8 mouse cellular contexts compared by ENCODE assay signal in the genomic region with DNA sequence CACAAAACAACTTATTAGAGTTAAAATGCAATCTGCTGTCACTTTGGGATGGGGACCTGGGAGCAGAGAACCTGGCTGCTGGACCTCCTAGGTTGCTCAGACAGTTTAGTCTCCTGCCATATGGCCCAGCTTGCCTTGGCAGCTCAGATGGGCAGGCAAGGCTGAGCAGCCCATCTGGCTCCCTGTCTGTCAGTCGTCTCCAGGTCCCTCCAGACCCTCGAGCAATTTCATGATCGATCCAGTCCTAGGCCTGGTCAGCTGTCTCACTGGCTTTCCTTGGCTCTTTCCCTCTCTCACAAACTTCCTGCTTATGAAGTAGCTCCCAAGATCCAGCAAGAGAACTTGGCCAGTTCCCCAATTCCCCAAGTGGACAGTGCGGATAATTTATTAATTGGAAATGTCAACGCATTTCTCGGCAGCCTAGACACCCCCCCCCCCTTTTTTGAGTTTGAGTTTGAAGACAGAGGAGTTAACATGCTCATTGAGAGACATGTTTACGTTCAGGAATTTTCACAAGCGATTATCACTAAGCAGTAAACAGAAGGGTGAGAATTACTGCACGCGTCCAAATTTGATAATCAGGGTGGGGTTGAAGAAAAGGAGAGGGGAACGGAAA. TPM values are rescaled to one million over a fixed set of nuclear protein-coding genes. Genes with fewer than 3 reads are reported as not detected.
DNase-seq lines count a peak whose midpoint lies in the region; ATAC-seq and TF ChIP-seq lines count a peak whose summit lies in the region.

No protein-coding gene starts in this region.

- peaks cover 50% of the 10 kb centered on the region for H3K27me3 ChIP-seq in heart, embryonic 14.5 days (ENCODE audit: control insufficient read depth, insufficient read depth, low read length)
- H3K27me3 ChIP-seq in forebrain, embryonic 13.5 days, result peaks cover 48% of the 10 kb centered on the region

- WGBS in heart, embryonic 14.5 days, result 5% methylated on average over 11 of the region's 11 CpGs
- WGBS in forebrain, embryonic 13.5 days, result 1% methylated on average over 11 of the region's 11 CpGs

- peaks cover 4 to 6% of the 10 kb centered on the region in 2 experiments; a peak in 2 of 4 replicates for H3K4me1 ChIP-seq in heart, embryonic 14.5 days (ENCODE audit: control insufficient read depth in 2 of 2, insufficient read depth in 2 of 2, low read length in 2 of 2)
- peaks cover 24% of the 10 kb centered on the region for H3K4me1 ChIP-seq in forebrain, embryonic 13.5 days

- no peak for TF ChIP-seq CTCF in brain, embryonic 14.5 days (IDR thresholded peaks at IDR 0.05; ENCODE audit: borderline replicate concordance, extremely low read depth, insufficient read depth, insufficient read length)

- no peak for ATAC-seq in heart, embryonic 14.5 days (ENCODE audit: insufficient number of reproducible peaks, insufficient read depth, low FRiP score, low read depth)
- ATAC-seq in forebrain, embryonic 13.5 days, result peak; percentile 57; the same call in 1 of the 2 replicates
- 0 out of 2 replicates have a peak, but pooled peaks have one; percentile 1 for ATAC-seq in megakaryocyte progenitor cell, adult 5-6 weeks (replicated peaks; ENCODE audit: poor library complexity)

- no peaks in the 10 kb centered on the region for H3K36me3 ChIP-seq in heart, embryonic 14.5 days (ENCODE audit: control insufficient read depth, insufficient read depth, low read length)
- no peaks in the 10 kb centered on the region for H3K36me3 ChIP-seq in forebrain, embryonic 13.5 days (ENCODE audit: poor library complexity, severe bottlenecking)

- peak overlapping the region; percentile 43 to 55 for H3K4me3 ChIP-seq in heart, embryonic 14.5 days (ENCODE audit: control insufficient read depth in 1 of 2, insufficient read depth in 1 of 2, low read depth in 1 of 2, low read length in 2 of 2)
- peak overlapping the region; percentile 55 for H3K4me3 ChIP-seq in forebrain, embryonic 13.5 days

- intact Hi-C loops in heart, postnatal 36 days (cut with DNase I), result loop anchor here (2.0 kb wide), 1 partner anchor 46 kb away; no protein-coding TSS in a partner anchor

- H3K9ac ChIP-seq in heart, embryonic 14.5 days (ENCODE audit: low read length), result no peak overlapping the region; the same call in 1 of the 2 replicates
- H3K9ac ChIP-seq in forebrain, embryonic 13.5 days, result peak overlapping the region; percentile 70; the same call in 1 of the 2 replicates

- peak overlapping the region; percentile 74 for H3K4me2 ChIP-seq in heart, embryonic 14.5 days (ENCODE audit: low read length)
- peak overlapping the region; percentile 97 for H3K4me2 ChIP-seq in forebrain, embryonic 13.5 days

- no peak for DNase-seq in heart, postnatal 36 days
- DNase-seq in brain, embryonic 14.5 days (ENCODE audit: low read depth), result peak; percentile 84
- DNase-seq in frontal cortex, postnatal 14 days (ENCODE audit: low spot score in 2 of 2), result no peak
- no peak for DNase-seq in adrenal gland, postnatal 36 days
- no peak for DNase-seq in thymus, postnatal 10 days (ENCODE audit: low spot score in 2 of 2)

- no peak for TF ChIP-seq POLR2A in brain, embryonic 14.5 days (IDR thresholded peaks at IDR 0.05; ENCODE audit: borderline replicate concordance, extremely low read depth, insufficient read depth, insufficient read length, poor library complexity, severe bottlenecking)

- no peak overlapping the region for H3K27ac ChIP-seq in heart, embryonic 14.5 days (replicated peaks in 1 of 2; ENCODE audit: control insufficient read depth in 1 of 2, insufficient read depth in 1 of 2, low read depth in 2 of 2, low read length in 2 of 2)
- H3K27ac ChIP-seq in forebrain, embryonic 13.5 days, result no peak overlapping the region

- H3K9me3 ChIP-seq in heart, embryonic 14.5 days (ENCODE audit: control insufficient read depth, low read length), result no peaks in the 10 kb centered on the region
- H3K9me3 ChIP-seq in forebrain, embryonic 13.5 days (replicated peaks), result no peaks in the 10 kb centered on the region

RNA-seq across cellular contexts. Expression of a gene that starts 0.5 kb away (rescaled TPM):
- 0.12 TPM in 1 of 2 replicates, not detected in the other for polyA plus RNA-seq in heart, embryonic 14.5 days (2014; fragmentation: Nextera tagmentation; extraction: Ambion mirVana)
- not detected for total RNA-seq in heart, postnatal 36 days (2021)
- polyA plus RNA-seq in brain, embryonic 14.5 days (2012; rRNA removed), result 0.86 and 1.1 TPM in 2 replicates
- 0.63 and 0.92 TPM in 2 replicates for polyA plus RNA-seq in forebrain, embryonic 13.5 days (2015; fragmentation: Nextera tagmentation; extraction: Ambion mirVana)
- total RNA-seq in megakaryocyte progenitor cell, adult 5-6 weeks (2015), result not detected in 2 replicates
- total RNA-seq in megakaryocyte progenitor cell, adult 5-6 weeks (2017), result not detected in 2 replicates
- not detected for total RNA-seq in adrenal gland, postnatal 36 days (2021)

RNA-seq across cellular contexts. Expression of a gene that starts 11.8 kb away (rescaled TPM):
- polyA plus RNA-seq in heart, embryonic 14.5 days (2014; fragmentation: Nextera tagmentation; extraction: Ambion mirVana), result 126 and 147 TPM in 2 replicates
- 10 to 100 TPM; 34.5 to 37.7 TPM for total RNA-seq in heart, postnatal 36 days (2021)
- polyA plus RNA-seq in brain, embryonic 14.5 days (2012; rRNA removed), result 25.5 and 30.1 TPM in 2 replicates
- polyA plus RNA-seq in forebrain, embryonic 13.5 days (2015; fragmentation: Nextera tagmentation; extraction: Ambion mirVana), result 62.8 and 63.5 TPM in 2 replicates
- not detected in 2 replicates for total RNA-seq in megakaryocyte progenitor cell, adult 5-6 weeks (2015)
- total RNA-seq in megakaryocyte progenitor cell, adult 5-6 weeks (2017), result not detected in 2 replicates
- 100 to 1,000 TPM; 101 to 120 TPM for total RNA-seq in adrenal gland, postnatal 36 days (2021)

RNA-seq across cellular contexts. Expression of a gene that starts 40.7 kb away (rescaled TPM):
- polyA plus RNA-seq in heart, embryonic 14.5 days (2014; fragmentation: Nextera tagmentation; extraction: Ambion mirVana), result not detected in 2 replicates
- not detected for total RNA-seq in heart, postnatal 36 days (2021)
- 0.85 and 1.1 TPM in 2 replicates for polyA plus RNA-seq in brain, embryonic 14.5 days (2012; rRNA removed)
- polyA plus RNA-seq in forebrain, embryonic 13.5 days (2015; fragmentation: Nextera tagmentation; extraction: Ambion mirVana), result 1.4 and 2.4 TPM in 2 replicates
- total RNA-seq in megakaryocyte progenitor cell, adult 5-6 weeks (2015), result not detected in 2 replicates
- total RNA-seq in megakaryocyte progenitor cell, adult 5-6 weeks (2017), result not detected in 2 replicates
- not detected for total RNA-seq in adrenal gland, postnatal 36 days (2021)

RNA-seq across cellular contexts. Expression of a gene that starts 46.8 kb away (rescaled TPM):
- polyA plus RNA-seq in heart, embryonic 14.5 days (2014; fragmentation: Nextera tagmentation; extraction: Ambion mirVana), result 0.11 and 0.63 TPM in 2 replicates
- under 1 TPM; 0.19 to 0.67 TPM for total RNA-seq in heart, postnatal 36 days (2021)
- polyA plus RNA-seq in brain, embryonic 14.5 days (2012; rRNA removed), result 3.0 and 3.8 TPM in 2 replicates
- polyA plus RNA-seq in forebrain, embryonic 13.5 days (2015; fragmentation: Nextera tagmentation; extraction: Ambion mirVana), result 1.9 and 4.4 TPM in 2 replicates
- total RNA-seq in megakaryocyte progenitor cell, adult 5-6 weeks (2015), result 1.5 and 2.1 TPM in 2 replicates
- 1.4 and 1.6 TPM in 2 replicates for total RNA-seq in megakaryocyte progenitor cell, adult 5-6 weeks (2017)
- under 1 TPM; 0.70 to 0.92 TPM for total RNA-seq in adrenal gland, postnatal 36 days (2021)

Comparison
In these comparisons a context has a peak if more than half of its experiments do, and no peak if none do; other contexts are left out.
1. RNA of a gene that starts 11.8 kb away (total RNA-seq): 101 to 120 TPM in adrenal gland, postnatal 36 days and 34.5 to 37.7 TPM in heart, postnatal 36 days; not detected in megakaryocyte progenitor cell, adult 5-6 weeks; every median in the first group is over 10 times any median in the second.